Mouse (Mus musculus): Measurements from ENCODE around the gene Trip10.

DNA sequence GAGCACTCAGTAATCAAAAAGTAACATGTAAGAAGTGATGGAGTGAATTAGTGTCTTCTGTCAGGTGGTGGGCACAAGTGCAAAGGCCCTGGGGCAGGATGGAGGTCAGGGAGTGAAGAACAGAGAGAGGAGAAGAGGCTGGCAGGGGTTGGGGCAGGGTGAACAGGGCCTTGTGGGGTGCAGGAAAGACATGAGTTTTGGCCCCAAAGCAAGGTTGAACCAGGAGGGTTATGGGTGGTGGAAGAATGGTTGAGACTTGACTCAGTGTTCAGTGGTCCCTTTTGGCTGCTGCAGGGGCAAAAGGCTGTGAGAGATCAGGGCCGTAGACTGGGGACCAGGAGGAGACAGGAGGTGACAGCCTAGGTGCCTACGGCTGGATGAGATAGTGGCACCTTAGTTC lies 29.3 kb downstream of the Trip10 start:
- TF ChIP-seq CTCF (IDR thresholded peaks at IDR 0.05; ENCODE audit: low read depth) (no peak), EP300 (IDR thresholded peaks at IDR 0.05; ENCODE audit: low read depth) (no peak)

All from heart, postnatal 0 days (tissue).